Mouse (Mus musculus) neural tube, embryonic 11.5 days (tissue): ENCODE measurements at regions not wholly inside any gene's neighbourhood (a gene's known extent, or its start where the extent isn't known, plus 50 kb on each side); places are given as distances from the start of the nearest gene placed in this dataset.

Source experiments
- ATAC-seq: fragments of 200-750 bp; cut with Nextera tagmentation; 2 replicates; pipeline ENCODE4 v1.8.0; 2017; ENCODE audit warnings: moderate number of reproducible peaks, mild to moderate bottlenecking, moderate TSS enrichment, moderate library complexity; ENCODE audit not compliant: insufficient read depth, low FRiP score, low TSS enrichment
- DNase-seq: peaks from one replicate; pipeline ENCODE4 v3.0.0-alpha.2; 2015; ENCODE audit warnings: low spot score
- H3K27ac ChIP-seq: fragments of 300-500 bp; sonication (generic); 2 replicates; pipeline ENCODE4 v1.5.1; 2014; ENCODE audit warnings: low read depth, mild to moderate bottlenecking, low read length
- H3K27me3 ChIP-seq: fragments of 300-500 bp; sonication (generic); 2 replicates; pipeline ENCODE4 v1.6.1; 2014; ENCODE audit warnings: mild to moderate bottlenecking, low read length, mixed read lengths; ENCODE audit not compliant: control insufficient read depth, insufficient read depth
- H3K36me3 ChIP-seq: fragments of 300-500 bp; sonication (generic); 2 replicates; pipeline ENCODE4 v1.6.1; 2014; ENCODE audit warnings: mild to moderate bottlenecking, low read length, moderate library complexity, mixed read lengths; ENCODE audit not compliant: control insufficient read depth, insufficient read depth
- H3K4me1 ChIP-seq: fragments of 300-500 bp; sonication (generic); 2 replicates; pipeline ENCODE4 v1.6.1; 2014; ENCODE audit warnings: low read length, mixed read lengths; ENCODE audit not compliant: control insufficient read depth, insufficient read depth
- H3K4me2 ChIP-seq: fragments of 300-500 bp; sonication (generic); 2 replicates; pipeline ENCODE4 v1.6.1; 2014; ENCODE audit warnings: low read depth, mild to moderate bottlenecking, moderate library complexity
- H3K4me3 ChIP-seq: fragments of 300-500 bp; sonication (generic); 2 replicates; pipeline ENCODE4 v1.5.1; 2014; ENCODE audit warnings: low read depth, low read length
- H3K9ac ChIP-seq: fragments of 300-500 bp; sonication (generic); 2 replicates; pipeline ENCODE4 v1.6.1; 2014; ENCODE audit warnings: mild to moderate bottlenecking, low read length
- H3K9me3 ChIP-seq: fragments of 300-500 bp; sonication (generic); 2 replicates; pipeline ENCODE4 v1.6.1; 2016; ENCODE audit warnings: low read length; ENCODE audit not compliant: control insufficient read depth
- WGBS: fragments of 180-500 bp; shearing (Covaris S2); extraction: QIAGEN DNeasy Blood & Tissue Kit; methylation state at CpG from one replicate; pipeline ENCODE4 v1.1.7; 2014; 5-methylcytosine and 5-hydroxymethylcytosine counted together

GRCm38 (mm10) chr8:42187083-42187482 is 770.2 kb upstream of the Frg1 start:
- H3K36me3 ChIP-seq = no peaks in the 10 kb centered on the region
- no peaks in the 10 kb centered on the region for H3K9me3 ChIP-seq
- no peak overlapping the region for H3K27ac ChIP-seq
- no peak overlapping the region for H3K4me3 ChIP-seq
- DNase-seq (no peak), ATAC-seq (no peak)
- H3K9ac ChIP-seq = no peak overlapping the region
- 94% methylated on average over 1 of the region's 1 CpGs for WGBS
- H3K4me2 ChIP-seq = no peak overlapping the region
- no peaks in the 10 kb centered on the region for H3K4me1 ChIP-seq
- H3K27me3 ChIP-seq = no peaks in the 10 kb centered on the region

- WGBS = 87% methylated on average over 4 of the region's 4 CpGs
Measured at GRCm38 (mm10) chr8:42183288-42183878, 766.5 kb upstream of the Frg1 start.

DNA sequence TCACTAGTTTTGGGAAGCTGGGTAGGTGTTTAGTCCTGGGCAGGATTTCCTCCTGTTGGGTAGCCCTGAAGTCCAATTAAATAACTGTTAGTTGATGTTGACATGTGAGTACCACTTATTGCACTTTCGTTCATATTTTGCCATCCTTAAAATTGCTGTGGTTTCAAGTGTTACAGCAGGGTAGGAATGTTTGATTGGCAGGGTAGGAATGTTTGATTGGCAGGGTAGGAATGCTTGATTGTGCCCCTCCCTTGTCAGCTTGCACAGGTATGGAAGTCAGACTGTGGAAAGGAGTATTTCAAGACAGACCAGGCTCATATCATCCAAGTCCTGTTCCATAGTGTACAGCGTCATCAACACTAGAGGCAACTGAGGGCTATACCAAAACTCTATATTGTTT is 745.6 kb upstream of the Frg1 start:
- ATAC-seq (no peak), DNase-seq (no peak)
- Histone ChIP-seq H3K9me3 (no peaks in the 10 kb centered on the region), H3K4me2 (no peak overlapping the region), H3K27ac (no peak overlapping the region), H3K27me3 (no peaks in the 10 kb centered on the region), H3K4me1 (no peaks in the 10 kb centered on the region), H3K4me3 (no peak overlapping the region), H3K36me3 (no peaks in the 10 kb centered on the region), H3K9ac (no peak overlapping the region)
- 85% methylated on average over 2 of the region's 2 CpGs for WGBS

More at GRCm38 (mm10) chr8:42183288-42183878, 766.5 kb upstream of the Frg1 start:
- Histone ChIP-seq H3K4me2 (no peak overlapping the region), H3K27ac (no peak overlapping the region), H3K9ac (no peak overlapping the region), H3K4me3 (no peak overlapping the region), H3K4me1 (no peaks in the 10 kb centered on the region), H3K27me3 (no peaks in the 10 kb centered on the region), H3K36me3 (no peaks in the 10 kb centered on the region), H3K9me3 (no peaks in the 10 kb centered on the region)
- no peak for ATAC-seq
- no peak for DNase-seq

DNA sequence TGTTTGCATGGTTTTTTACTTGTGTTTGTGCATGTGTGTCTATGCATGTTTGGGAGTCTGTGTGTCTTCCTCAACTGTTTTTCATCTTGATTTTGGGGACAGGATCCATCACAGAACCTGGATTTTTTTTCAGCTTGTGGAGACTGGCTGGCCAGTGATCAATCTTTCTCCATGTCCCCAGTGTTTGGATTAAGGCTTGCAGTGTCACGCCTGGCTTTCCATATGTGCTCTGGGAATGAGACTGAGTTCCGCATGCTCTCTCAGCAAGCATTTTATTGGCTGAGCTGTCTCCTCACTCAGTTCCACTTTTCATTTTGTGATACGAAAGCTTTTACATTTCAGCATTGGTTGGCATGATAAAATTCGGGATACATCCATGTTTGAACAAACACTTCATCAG is 740.1 kb upstream of the Frg1 start:
- ATAC-seq = no peak
- H3K27ac ChIP-seq = no peak overlapping the region
- H3K4me2 ChIP-seq = no peak overlapping the region
- no peaks in the 10 kb centered on the region for H3K4me1 ChIP-seq
- DNase-seq = no peak
- no peaks in the 10 kb centered on the region for H3K9me3 ChIP-seq
- H3K9ac ChIP-seq = no peak overlapping the region
- no peak overlapping the region for H3K4me3 ChIP-seq
- 53% methylated on average over 4 of the region's 4 CpGs for WGBS
- H3K36me3 ChIP-seq = no peaks in the 10 kb centered on the region
- H3K27me3 ChIP-seq = no peaks in the 10 kb centered on the region

DNA sequence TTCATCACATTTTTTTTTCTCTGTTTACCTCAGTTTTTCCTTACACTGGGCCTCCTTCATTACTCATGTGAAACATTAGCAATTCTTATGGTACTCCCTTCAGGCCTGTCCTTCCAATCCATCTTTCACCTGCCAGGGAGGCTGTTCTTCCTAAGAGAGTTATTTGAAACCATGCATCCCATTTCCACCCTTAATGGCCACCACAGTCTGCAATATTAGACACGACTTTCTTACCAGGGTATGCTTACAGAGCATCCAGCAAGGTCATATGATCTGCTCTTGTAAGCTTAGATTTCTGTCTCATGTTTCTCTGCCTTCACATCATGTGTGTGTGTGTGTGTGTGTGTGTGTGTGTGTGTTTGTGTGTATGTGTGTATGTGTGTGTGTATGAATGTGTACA is 739.7 kb upstream of the Frg1 start:
- no peak overlapping the region for H3K4me3 ChIP-seq
- H3K4me2 ChIP-seq = no peak overlapping the region
- ATAC-seq (no peak), DNase-seq (peak; percentile 9)
- no peaks in the 10 kb centered on the region for H3K27me3 ChIP-seq
- no peaks in the 10 kb centered on the region for H3K4me1 ChIP-seq
- no peak overlapping the region for H3K27ac ChIP-seq
- no peaks in the 10 kb centered on the region for H3K36me3 ChIP-seq
- H3K9me3 ChIP-seq = no peaks in the 10 kb centered on the region
- WGBS = 41% methylated on average over 1 of the region's 1 CpGs
- no peak overlapping the region for H3K9ac ChIP-seq

GRCm38 (mm10) chr8:42144685-42145084 is 727.8 kb upstream of the Frg1 start:
- no peak overlapping the region for H3K9ac ChIP-seq
- no peaks in the 10 kb centered on the region for H3K36me3 ChIP-seq
- H3K27ac ChIP-seq = no peak overlapping the region
- H3K27me3 ChIP-seq = no peaks in the 10 kb centered on the region
- H3K9me3 ChIP-seq = no peaks in the 10 kb centered on the region
- 75% methylated on average over 5 of the region's 5 CpGs for WGBS
- no peak overlapping the region for H3K4me2 ChIP-seq
- H3K4me1 ChIP-seq = no peaks in the 10 kb centered on the region
- H3K4me3 ChIP-seq = no peak overlapping the region
- DNase-seq (no peak), ATAC-seq (no peak)

DNA sequence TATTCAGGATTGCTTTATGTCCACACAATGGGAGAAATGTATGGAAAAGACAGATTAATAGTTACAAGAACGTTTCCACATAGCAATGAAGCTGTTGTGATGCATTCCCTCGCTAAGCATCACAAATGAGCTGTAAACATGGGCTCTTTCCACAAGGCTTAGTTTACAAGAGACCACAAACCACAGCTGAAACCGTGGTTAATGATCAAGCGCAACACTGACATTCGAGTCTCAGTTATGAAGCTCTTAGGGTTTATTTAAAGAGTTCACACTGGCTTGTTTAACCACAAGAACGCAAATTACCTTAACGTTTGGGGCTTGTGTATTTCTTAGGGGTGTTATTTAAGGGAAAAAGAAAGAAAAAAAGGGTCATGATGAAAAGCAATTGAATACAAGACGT is 727.3 kb upstream of the Frg1 start:
- no peaks in the 10 kb centered on the region for H3K9me3 ChIP-seq
- no peaks in the 10 kb centered on the region for H3K4me1 ChIP-seq
- WGBS = 54% methylated on average over 8 of the region's 8 CpGs
- H3K36me3 ChIP-seq = no peaks in the 10 kb centered on the region
- H3K9ac ChIP-seq = no peak overlapping the region
- no peaks in the 10 kb centered on the region for H3K27me3 ChIP-seq
- no peak for DNase-seq
- no peak overlapping the region for H3K27ac ChIP-seq
- H3K4me3 ChIP-seq = no peak overlapping the region
- no peak for ATAC-seq
- H3K4me2 ChIP-seq = no peak overlapping the region

- H3K27ac ChIP-seq = no peak overlapping the region
- DNase-seq (no peak), ATAC-seq (no peak)
- no peak overlapping the region for H3K4me2 ChIP-seq
- H3K4me3 ChIP-seq = no peak overlapping the region
- H3K36me3 ChIP-seq = no peaks in the 10 kb centered on the region
- H3K9me3 ChIP-seq = no peaks in the 10 kb centered on the region
- no peaks in the 10 kb centered on the region for H3K4me1 ChIP-seq
- no peaks in the 10 kb centered on the region for H3K27me3 ChIP-seq
- WGBS = 93% methylated on average over 2 of the region's 2 CpGs
- H3K9ac ChIP-seq = no peak overlapping the region
Measured at GRCm38 (mm10) chr8:42107582-42107981, 690.7 kb upstream of the Frg1 start.

- no peaks in the 10 kb centered on the region for H3K4me1 ChIP-seq
- WGBS = 72% methylated on average over 1 of the region's 1 CpGs
- no peak for ATAC-seq
- no peak overlapping the region for H3K9ac ChIP-seq
- DNase-seq = no peak
- H3K27ac ChIP-seq = no peak overlapping the region
- H3K4me2 ChIP-seq = no peak overlapping the region
- H3K27me3 ChIP-seq = no peaks in the 10 kb centered on the region
- no peak overlapping the region for H3K4me3 ChIP-seq
- H3K36me3 ChIP-seq = no peaks in the 10 kb centered on the region
- H3K9me3 ChIP-seq = no peaks in the 10 kb centered on the region
Measured at GRCm38 (mm10) chr8:42069314-42069713, 652.4 kb upstream of the Frg1 start.
